Mouse (Mus musculus): ENCODE measurements around the gene Olfr1348. TPM values are rescaled to one million over a fixed set of nuclear protein-coding genes. Genes with fewer than 3 reads are reported as not detected.
"Not testable (repeated sequence)": the region's sequence is repeated elsewhere in the genome, so short reads cannot be mapped to it uniquely, and the experiment has no call there.

The Olfr1348 gene
- not detected for total RNA-seq (2022)

- DNase-seq (ENCODE audit: low spot score in 2 of 2) = no peak
These were observed at the start of gene Olfr1348 for GRCm38 (mm10) chr7:6508648-6509047. TSS of gene Olfr1348 (minus strand) at chr7:6508748.

GRCm38 (mm10) chr7:6526141-6526540 lies 17.6 kb upstream of the Olfr1348 start:
- no peak for DNase-seq (ENCODE audit: low spot score in 2 of 2)

DNA sequence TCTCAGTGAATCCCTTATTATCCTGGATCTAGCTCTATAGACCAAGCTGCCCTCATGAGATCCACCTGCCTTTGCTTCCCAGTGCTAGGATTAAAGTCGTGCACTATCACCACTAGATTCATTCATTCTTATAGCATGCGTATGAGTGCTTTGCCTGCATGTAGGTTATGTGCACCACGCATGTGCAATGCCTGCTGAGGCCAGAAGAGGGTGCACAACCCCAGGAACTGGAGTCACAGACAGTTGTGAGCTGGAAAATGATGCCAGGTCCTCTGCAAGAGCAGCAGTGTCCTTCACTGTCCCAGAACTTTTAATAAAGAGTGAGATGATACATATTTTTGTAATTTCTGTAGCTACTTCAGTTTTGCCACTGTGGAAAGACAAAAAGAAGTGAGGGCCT lies 16.5 kb upstream of the Olfr1348 start:
- no peak for DNase-seq (ENCODE audit: low spot score in 2 of 2)

- no peak for DNase-seq (ENCODE audit: low spot score in 2 of 2)
These were observed 14.3 kb upstream of the Olfr1348 start, which contains the start of gene Olfr1349 for GRCm38 (mm10) chr7:6522850-6523249. TSS of gene Olfr1349 (minus strand) at chr7:6522950.

- DNase-seq (ENCODE audit: low spot score in 2 of 2) = no peak
These were observed 13.1 kb upstream of the Olfr1348 start for GRCm38 (mm10) chr7:6521666-6522065.

DNA sequence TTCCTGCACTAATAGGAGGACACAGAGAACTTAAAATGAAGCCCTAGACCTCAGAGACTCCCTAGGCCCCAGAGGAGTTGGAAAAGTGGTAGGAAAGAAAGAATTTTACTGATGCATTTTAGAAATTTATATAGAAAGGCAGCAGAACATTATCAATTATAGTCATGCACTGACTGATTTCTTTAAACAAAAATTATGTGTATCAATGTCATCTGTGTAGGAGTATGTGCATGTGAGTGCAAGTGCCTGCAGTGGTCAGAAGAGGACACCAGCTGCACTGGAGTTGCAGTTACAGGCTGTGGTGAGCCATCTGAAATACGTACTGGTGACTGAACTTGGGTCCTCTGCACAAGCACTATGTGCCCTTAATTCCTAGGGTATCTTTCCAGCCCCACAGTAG lies 8.9 kb downstream of the Olfr1348 start, which contains the start of gene Olfr1347:
Gene Olfr1347, minus strand, starts transcription at position 101 of the 400 bp plus-strand sequence.
- DNase-seq (ENCODE audit: low spot score in 2 of 2) = no peak

GRCm38 (mm10) chr7:6486841-6487240 lies 21.7 kb downstream of the Olfr1348 start, which contains the start of gene Olfr5:
TSS of gene Olfr5 (minus strand) at chr7:6486941.
- no peak for DNase-seq (ENCODE audit: low spot score in 2 of 2)

GRCm38 (mm10) chr7:6477633-6478032 lies 30.9 kb downstream of the Olfr1348 start:
- not testable (repeated sequence) for DNase-seq (ENCODE audit: low spot score in 2 of 2)

GRCm38 (mm10) chr7:6466951-6467350 lies 41.6 kb downstream of the Olfr1348 start, which contains the start of gene Olfr1346:
TSS of gene Olfr1346 (plus strand) at chr7:6467101.
- DNase-seq (ENCODE audit: low spot score in 2 of 2) = no peak

- no peak for DNase-seq (ENCODE audit: low spot score in 2 of 2)
These were observed 52.1 kb downstream of the Olfr1348 start for GRCm38 (mm10) chr7:6456399-6456798.

DNA sequence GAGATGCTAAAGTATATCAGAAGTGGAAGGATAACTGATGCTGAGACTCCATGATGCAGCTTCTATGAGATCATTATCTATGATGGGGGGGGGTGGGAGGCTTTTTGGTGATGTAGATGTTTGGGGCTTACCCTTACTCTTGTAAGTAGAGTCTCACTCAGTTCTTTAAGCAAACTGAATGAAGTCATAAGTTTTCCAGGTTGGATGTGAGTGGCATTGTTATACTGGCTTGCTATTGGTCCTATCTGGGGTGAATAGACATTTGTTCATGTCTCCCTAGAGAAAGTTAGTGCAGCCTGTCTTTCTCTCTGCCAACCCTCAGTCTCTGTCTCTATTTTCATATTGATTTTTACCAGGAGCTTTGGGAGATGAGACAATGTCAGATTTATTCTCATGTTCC lies 52.7 kb downstream of the Olfr1348 start, which contains the start of gene Olfr1336:
Gene Olfr1336, plus strand, starts transcription at position 301 of the 400 bp plus-strand sequence.
- DNase-seq (ENCODE audit: low spot score in 2 of 2) = no peak

Other genes with a start within 250 kb of the Olfr1348 start
- gene Zfp667, start 222.2 kb downstream of the Olfr1348 start, total RNA-seq (2022) = 1 to 10 TPM; 4.2 to 5.8 (median 4.8) TPM
- 1 to 10 TPM in 2 of 4 experiments, under 1 TPM in 2; 0.81 to 1.6 (median 1.1) TPM for gene Zfp583, start 177.5 kb downstream of the Olfr1348 start, total RNA-seq (2022)
- under 1 TPM; 0.24 to 0.54 (median 0.48) TPM for gene Gm3854, start 165.0 kb downstream of the Olfr1348 start, total RNA-seq (2022)
- 1 to 10 TPM; 2.7 to 4.7 (median 3.5) TPM for gene Zfp78, start 145.5 kb downstream of the Olfr1348 start, total RNA-seq (2022)
- gene Zfp28, start 125.5 kb downstream of the Olfr1348 start, total RNA-seq (2022) = 1 to 10 TPM in 3 of 4 experiments, under 1 TPM in 1; 0.70 to 2.7 (median 1.1) TPM
- gene Smim17, start 110.0 kb downstream of the Olfr1348 start, total RNA-seq (2022) = under 1 TPM in 3 of 4 experiments, not detected in 1; 0.11 to 0.85 (median 0.36) TPM
- gene Gm20715, start 98.5 kb downstream of the Olfr1348 start, total RNA-seq (2022) = not detected
- gene Olfr1344, start 70.1 kb downstream of the Olfr1348 start, total RNA-seq (2022) = not detected
- gene Olfr1336, start 52.6 kb downstream of the Olfr1348 start, total RNA-seq (2022) = not detected
- not detected for gene Olfr1346, start 41.6 kb downstream of the Olfr1348 start, total RNA-seq (2022)
- not detected for gene Olfr5, start 21.8 kb downstream of the Olfr1348 start, total RNA-seq (2022)
- not detected for gene Olfr1347, start 9.0 kb downstream of the Olfr1348 start, total RNA-seq (2022)
- not detected for gene Olfr1349, start 14.2 kb upstream of the Olfr1348 start, total RNA-seq (2022)
- not detected for gene Olfr1350, start 56.1 kb upstream of the Olfr1348 start, total RNA-seq (2022)
- 1 to 10 TPM; 2.2 to 2.8 (median 2.5) TPM for gene Zim1, start 187.7 kb upstream of the Olfr1348 start, total RNA-seq (2022)
- gene Peg3, start 221.7 kb upstream of the Olfr1348 start, total RNA-seq (2022) = 1 to 10 TPM; 2.0 to 3.8 (median 2.5) TPM
- gene Usp29, start 221.8 kb upstream of the Olfr1348 start, total RNA-seq (2022) = not detected

All from gastrocnemius, adult 8-10 months (tissue).